Mouse (Mus musculus): ENCODE results near the gene Pdzrn3. TPM values are rescaled to one million over a fixed set of nuclear protein-coding genes. Genes with fewer than 3 reads are reported as not detected.

Pdzrn3 gene
- polyA plus RNA-seq, 1 experiment, result 67.9 TPM

DNA sequence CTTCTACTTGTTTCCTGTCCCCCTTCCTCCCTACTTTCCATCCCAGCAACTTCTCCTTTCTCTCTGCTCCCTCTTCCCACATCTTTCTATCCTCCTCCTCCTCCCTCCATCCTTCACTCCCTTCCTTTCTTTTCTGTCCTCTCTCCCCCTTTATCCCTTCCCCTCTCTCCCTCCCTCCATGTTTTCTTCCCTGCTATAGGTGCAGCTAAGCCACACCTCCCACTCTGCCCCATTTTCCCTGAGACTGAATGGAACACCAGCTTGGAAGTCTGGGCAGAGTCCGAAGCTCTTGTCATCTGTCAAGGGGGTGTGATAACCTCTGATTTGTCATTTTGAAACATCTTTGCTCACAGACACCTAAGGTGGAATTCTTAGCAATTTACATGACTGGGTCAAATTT lies 22.8 kb downstream of the Pdzrn3 start:
- H3K4me1 ChIP-seq (ENCODE audit: control insufficient read depth, insufficient read depth, low read length), result peaks cover 30% of the 10 kb centered on the region

DNA sequence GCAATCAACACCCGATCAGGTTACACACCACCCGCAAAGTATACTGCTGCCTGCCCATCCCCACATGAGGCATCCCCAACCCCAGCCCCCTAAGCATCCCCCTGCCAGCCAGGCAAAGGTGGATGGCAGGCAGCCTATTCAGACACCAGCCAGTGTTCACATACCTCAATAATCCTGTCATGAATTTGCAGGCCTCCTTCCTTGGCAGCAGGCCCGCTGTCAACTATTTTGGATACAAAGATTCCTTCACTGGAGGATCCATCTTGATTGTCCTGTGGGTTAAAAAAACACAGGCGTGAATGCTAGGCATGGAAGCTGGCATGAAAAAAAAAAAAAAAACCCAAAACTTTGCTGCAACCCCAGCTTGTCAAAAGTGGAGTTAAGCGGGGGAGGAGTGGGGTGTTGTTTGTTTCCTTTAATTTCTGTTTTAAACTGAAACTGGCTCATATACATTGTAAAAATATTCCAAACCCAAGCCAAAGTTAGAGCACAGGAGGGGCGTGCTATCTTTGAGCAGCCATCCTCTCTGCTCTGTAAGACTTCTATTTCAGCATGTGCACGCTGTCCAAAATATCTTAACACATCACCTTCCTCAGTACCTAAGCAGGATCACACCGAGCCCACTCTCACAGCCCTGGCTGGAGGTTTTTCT lies 23.3 kb downstream of the Pdzrn3 start:
- Histone ChIP-seq H3K27ac (ENCODE audit: insufficient read depth, low read length) (peak overlapping the region; percentile 85), H3K4me3 (ENCODE audit: insufficient read depth, low read length) (no peak overlapping the region), H3K4me1 (ENCODE audit: control insufficient read depth, insufficient read depth, low read length) (peaks cover 25% of the 10 kb centered on the region)
- TF ChIP-seq POLR2A (IDR thresholded peaks at IDR 0.05; ENCODE audit: low read depth, low read length), result no peak
- no peak for TF ChIP-seq CTCF (IDR thresholded peaks at IDR 0.05; ENCODE audit: borderline replicate concordance, insufficient read depth, low read length)

More for the DNA sequence above, 22.8 kb downstream of the Pdzrn3 start:
- Histone ChIP-seq H3K4me3 (ENCODE audit: insufficient read depth, low read length) (no peak overlapping the region), H3K27ac (ENCODE audit: insufficient read depth, low read length) (peak overlapping the region; percentile 85)
- no peak for TF ChIP-seq CTCF (IDR thresholded peaks at IDR 0.05; ENCODE audit: borderline replicate concordance, insufficient read depth, low read length)
- no peak for TF ChIP-seq POLR2A (IDR thresholded peaks at IDR 0.05; ENCODE audit: low read depth, low read length)

- TF ChIP-seq POLR2A (IDR thresholded peaks at IDR 0.05; ENCODE audit: low read depth, low read length) (no peak), CTCF (IDR thresholded peaks at IDR 0.05; ENCODE audit: borderline replicate concordance, insufficient read depth, low read length) (no peak)
- H3K4me1 ChIP-seq (ENCODE audit: control insufficient read depth, insufficient read depth, low read length), result peaks cover 22% of the 10 kb centered on the region
Observed at GRCm38 (mm10) chr6:101353701-101354100, 24.0 kb downstream of the Pdzrn3 start.

DNA sequence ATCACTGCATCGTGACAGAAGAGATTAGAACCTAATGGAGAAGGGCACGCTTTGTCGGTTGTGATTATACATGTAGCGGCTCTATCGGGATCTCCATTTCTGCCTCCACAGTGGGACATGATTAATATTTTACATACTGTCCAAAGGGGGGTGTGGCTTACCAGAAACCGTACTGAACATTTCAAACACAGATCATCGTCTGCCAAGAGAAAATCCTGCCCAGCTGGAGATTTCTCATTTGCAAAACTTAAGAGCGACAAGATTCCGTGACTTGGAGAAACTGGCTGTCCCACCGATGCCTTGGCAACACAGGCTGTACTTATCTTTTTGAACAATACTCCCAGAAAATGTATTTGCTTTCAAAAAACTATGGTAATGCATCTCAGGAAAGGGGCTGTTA lies 25.1 kb downstream of the Pdzrn3 start:
- Histone ChIP-seq H3K4me1 (ENCODE audit: control insufficient read depth, insufficient read depth, low read length) (peaks cover 22% of the 10 kb centered on the region), H3K4me3 (ENCODE audit: insufficient read depth, low read length) (no peak overlapping the region), H3K27ac (ENCODE audit: insufficient read depth, low read length) (peak overlapping the region; percentile 82)
- TF ChIP-seq POLR2A (IDR thresholded peaks at IDR 0.05; ENCODE audit: low read depth, low read length) (no peak), CTCF (IDR thresholded peaks at IDR 0.05; ENCODE audit: borderline replicate concordance, insufficient read depth, low read length) (no peak)

More at GRCm38 (mm10) chr6:101353701-101354100, 24.0 kb downstream of the Pdzrn3 start:
- Histone ChIP-seq H3K4me3 (ENCODE audit: insufficient read depth, low read length) (no peak overlapping the region), H3K27ac (ENCODE audit: insufficient read depth, low read length) (peak overlapping the region; percentile 82)

DNA sequence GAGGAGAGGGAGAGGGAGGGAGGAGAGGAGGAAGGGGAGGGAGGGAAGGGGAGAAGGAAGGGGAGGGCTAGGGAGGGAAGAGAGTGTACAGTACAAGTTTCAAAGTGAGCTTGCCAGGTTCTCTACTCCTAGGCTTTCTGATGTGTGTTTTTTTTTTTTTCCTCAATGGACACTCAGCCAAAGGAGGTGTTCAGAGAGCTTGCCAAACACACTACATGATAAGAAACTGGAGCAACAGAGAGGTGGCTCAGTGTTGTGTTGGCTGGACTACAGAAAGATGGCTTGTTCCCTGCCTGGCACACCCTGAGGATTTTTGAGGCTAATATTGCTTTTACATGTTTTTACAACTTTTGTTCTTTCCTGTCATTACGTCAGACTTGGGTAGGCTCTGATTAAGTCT lies 26.6 kb downstream of the Pdzrn3 start:
- Histone ChIP-seq H3K4me3 (ENCODE audit: insufficient read depth, low read length) (no peak overlapping the region), H3K27ac (ENCODE audit: insufficient read depth, low read length) (peak overlapping the region; percentile 48; the same call in 1 of the 2 replicates), H3K4me1 (ENCODE audit: control insufficient read depth, insufficient read depth, low read length) (peaks cover 20% of the 10 kb centered on the region)
- no peak for TF ChIP-seq CTCF (IDR thresholded peaks at IDR 0.05; ENCODE audit: borderline replicate concordance, insufficient read depth, low read length)
- TF ChIP-seq POLR2A (IDR thresholded peaks at IDR 0.05; ENCODE audit: low read depth, low read length), result no peak

DNA sequence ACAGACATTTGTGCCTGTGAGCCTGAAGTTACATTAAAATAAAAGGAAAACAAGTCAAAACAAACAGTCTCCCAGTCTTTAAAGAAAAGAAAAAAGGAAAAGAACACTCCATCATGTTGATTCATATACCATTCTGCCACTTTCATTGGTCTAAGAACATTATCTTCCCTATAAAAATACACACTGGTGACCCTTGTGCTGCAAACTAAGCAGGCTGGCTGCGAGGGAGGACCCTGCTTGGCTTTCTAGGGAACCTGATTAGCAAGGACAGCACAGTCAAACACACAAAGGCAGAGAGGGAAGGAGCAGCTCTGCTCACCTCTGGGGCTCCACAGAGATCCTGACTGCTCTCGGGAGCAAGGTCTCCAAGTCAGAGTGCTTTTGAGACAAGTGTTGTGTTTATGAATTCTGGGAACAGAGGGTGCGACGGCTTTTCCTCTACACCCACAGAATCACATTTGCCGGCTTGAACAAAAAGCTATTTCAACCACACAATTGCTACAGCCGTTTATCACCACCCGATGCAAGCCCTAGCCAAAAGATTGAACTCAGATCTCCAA lies 27.2 kb downstream of the Pdzrn3 start:
- Histone ChIP-seq H3K4me1 (ENCODE audit: control insufficient read depth, insufficient read depth, low read length) (peaks cover 20% of the 10 kb centered on the region), H3K27ac (ENCODE audit: insufficient read depth, low read length) (peak overlapping the region; percentile 2; the same call in 1 of the 2 replicates), H3K4me3 (ENCODE audit: insufficient read depth, low read length) (no peak overlapping the region)
- TF ChIP-seq CTCF (IDR thresholded peaks at IDR 0.05; ENCODE audit: borderline replicate concordance, insufficient read depth, low read length) (no peak), POLR2A (IDR thresholded peaks at IDR 0.05; ENCODE audit: low read depth, low read length) (no peak)

GRCm38 (mm10) chr6:101348496-101348895 lies 29.2 kb downstream of the Pdzrn3 start:
- no peak for TF ChIP-seq POLR2A (IDR thresholded peaks at IDR 0.05; ENCODE audit: low read depth, low read length)
- Histone ChIP-seq H3K27ac (ENCODE audit: insufficient read depth, low read length) (peak overlapping the region; percentile 31; the same call in 1 of the 2 replicates), H3K4me1 (ENCODE audit: control insufficient read depth, insufficient read depth, low read length) (peaks cover 9% of the 10 kb centered on the region), H3K4me3 (ENCODE audit: insufficient read depth, low read length) (no peak overlapping the region)

- Histone ChIP-seq H3K4me3 (ENCODE audit: insufficient read depth, low read length) (no peak overlapping the region), H3K4me1 (ENCODE audit: control insufficient read depth, insufficient read depth, low read length) (peaks cover 7% of the 10 kb centered on the region), H3K27ac (ENCODE audit: insufficient read depth, low read length) (no peak overlapping the region)
- no peak for TF ChIP-seq CTCF (IDR thresholded peaks at IDR 0.05; ENCODE audit: borderline replicate concordance, insufficient read depth, low read length)
- TF ChIP-seq POLR2A (IDR thresholded peaks at IDR 0.05; ENCODE audit: low read depth, low read length), result no peak
Observed at GRCm38 (mm10) chr6:101340051-101340450, 37.6 kb downstream of the Pdzrn3 start.

DNA sequence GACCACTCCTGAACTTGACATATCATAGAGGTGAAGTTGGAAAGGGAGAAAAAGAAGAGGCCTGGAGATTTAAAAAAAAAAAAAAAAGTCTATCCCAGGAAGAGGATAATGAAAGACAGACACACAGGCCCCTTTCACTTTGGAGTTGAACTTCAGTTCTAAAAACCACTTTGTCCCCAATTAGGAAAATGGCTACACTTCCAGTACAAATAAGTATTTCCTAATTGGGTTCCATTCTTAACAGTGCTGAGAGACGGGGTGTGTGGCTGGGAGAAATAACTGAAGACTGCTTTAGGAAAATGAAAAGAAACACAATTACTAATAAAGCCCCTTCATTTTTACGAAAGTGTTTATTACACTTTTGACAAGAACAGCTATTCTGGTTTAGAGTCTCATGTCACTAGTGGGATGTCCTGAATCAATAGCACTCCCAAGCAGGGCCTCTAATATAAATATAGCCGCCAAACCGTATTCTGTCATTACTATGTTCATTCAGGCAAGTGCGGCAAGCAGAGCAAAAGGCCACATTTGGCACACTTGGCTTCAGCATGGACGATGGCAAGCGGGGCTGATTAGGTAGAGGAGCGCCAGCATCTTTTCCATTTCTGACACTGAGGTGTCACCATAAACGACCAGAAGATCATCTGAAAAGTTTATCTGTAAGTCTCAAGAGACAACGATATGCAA lies 39.7 kb downstream of the Pdzrn3 start:
- Histone ChIP-seq H3K4me3 (ENCODE audit: insufficient read depth, low read length) (no peak overlapping the region), H3K4me1 (ENCODE audit: control insufficient read depth, insufficient read depth, low read length) (peaks cover 22% of the 10 kb centered on the region), H3K27ac (ENCODE audit: insufficient read depth, low read length) (no peak overlapping the region)
- TF ChIP-seq CTCF (IDR thresholded peaks at IDR 0.05; ENCODE audit: borderline replicate concordance, insufficient read depth, low read length), result no peak
- TF ChIP-seq POLR2A (IDR thresholded peaks at IDR 0.05; ENCODE audit: low read depth, low read length), result no peak

- Histone ChIP-seq H3K27ac (ENCODE audit: insufficient read depth, low read length) (no peak overlapping the region), H3K4me3 (ENCODE audit: insufficient read depth, low read length) (no peak overlapping the region), H3K4me1 (ENCODE audit: control insufficient read depth, insufficient read depth, low read length) (peaks cover 27% of the 10 kb centered on the region)
- no peak for TF ChIP-seq POLR2A (IDR thresholded peaks at IDR 0.05; ENCODE audit: low read depth, low read length)
- TF ChIP-seq CTCF (IDR thresholded peaks at IDR 0.05; ENCODE audit: borderline replicate concordance, insufficient read depth, low read length), result no peak
Observed at GRCm38 (mm10) chr6:101336660-101337059, 41.0 kb downstream of the Pdzrn3 start.
